Mouse (Mus musculus) monocyte, adult 5-6 weeks (primary cell): ENCODE data around the gene Cmah. TPM values are rescaled to one million over a fixed set of nuclear protein-coding genes. Genes with fewer than 3 reads are reported as not detected.
"Not testable (repeated sequence)": the region's sequence is repeated elsewhere in the genome, so short reads cannot be mapped to it uniquely, and the experiment has no call there.

ENCODE experiments used
- ATAC-seq: fragments of 153-309, 156-312 bp; replicated peaks from 2 replicates; pipeline ENCODE4 v1.8.0; 2017; ENCODE audit warnings: mild to moderate bottlenecking; ENCODE audit not compliant: low TSS enrichment, insufficient number of reproducible peaks, severe bottlenecking, poor library complexity, low FRiP score
- total RNA-seq: library from RNA; stranded (forward); fragments of 200-1000, 200-491, 200-594 nt; gene quantifications from 3 replicates; pipeline ENCODE4 v1.2.3, GENCODE M21; 2017

Cmah gene
- total RNA-seq, 1 experiment from 2014 or later = 25.3 TPM

DNA sequence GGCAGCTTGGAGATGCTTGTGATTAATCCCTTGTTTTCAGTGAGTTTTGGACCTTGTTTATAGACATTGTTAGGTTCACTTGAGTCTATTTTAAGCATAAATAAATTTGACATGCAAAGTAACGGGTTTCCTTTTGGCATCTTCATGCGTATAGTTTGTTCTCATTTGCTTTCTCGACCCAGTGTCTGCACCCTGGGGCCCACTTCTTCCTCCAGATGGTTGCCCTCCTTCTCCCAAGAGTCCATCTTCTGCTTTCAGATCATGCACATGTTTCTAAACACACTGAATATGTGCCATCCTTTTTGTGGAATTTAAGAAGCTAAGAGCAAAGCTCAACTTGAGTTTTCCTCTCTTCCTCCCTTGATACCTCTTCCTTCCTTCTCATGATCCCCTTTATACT lies 71.3 kb downstream of the Cmah start:
- no peak for ATAC-seq

GRCm38 (mm10) chr13:24401821-24402220 lies 74.6 kb downstream of the Cmah start:
- ATAC-seq = not testable (repeated sequence)

DNA sequence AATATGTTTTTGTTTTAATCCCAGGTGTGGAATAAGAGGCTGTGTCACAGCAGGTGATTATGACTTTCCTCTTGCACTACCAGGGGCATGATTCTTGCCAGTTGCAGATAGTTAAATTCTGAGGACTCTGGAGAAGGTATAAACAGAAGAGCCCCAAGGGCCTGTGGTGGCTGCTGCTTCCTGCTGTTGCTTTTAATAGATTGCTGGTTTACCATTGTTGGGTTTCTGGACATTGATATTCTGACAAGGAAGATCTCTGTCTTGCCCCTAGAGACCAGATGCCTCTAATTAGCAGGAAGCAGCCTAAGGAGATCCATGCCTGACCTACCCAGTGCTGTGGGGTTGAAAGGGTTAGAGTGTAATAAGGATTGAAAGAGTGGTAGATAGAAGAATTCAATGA lies 75.8 kb downstream of the Cmah start:
- no peak for ATAC-seq

GRCm38 (mm10) chr13:24406847-24407246 lies 79.6 kb downstream of the Cmah start:
- ATAC-seq = peak; percentile 93

DNA sequence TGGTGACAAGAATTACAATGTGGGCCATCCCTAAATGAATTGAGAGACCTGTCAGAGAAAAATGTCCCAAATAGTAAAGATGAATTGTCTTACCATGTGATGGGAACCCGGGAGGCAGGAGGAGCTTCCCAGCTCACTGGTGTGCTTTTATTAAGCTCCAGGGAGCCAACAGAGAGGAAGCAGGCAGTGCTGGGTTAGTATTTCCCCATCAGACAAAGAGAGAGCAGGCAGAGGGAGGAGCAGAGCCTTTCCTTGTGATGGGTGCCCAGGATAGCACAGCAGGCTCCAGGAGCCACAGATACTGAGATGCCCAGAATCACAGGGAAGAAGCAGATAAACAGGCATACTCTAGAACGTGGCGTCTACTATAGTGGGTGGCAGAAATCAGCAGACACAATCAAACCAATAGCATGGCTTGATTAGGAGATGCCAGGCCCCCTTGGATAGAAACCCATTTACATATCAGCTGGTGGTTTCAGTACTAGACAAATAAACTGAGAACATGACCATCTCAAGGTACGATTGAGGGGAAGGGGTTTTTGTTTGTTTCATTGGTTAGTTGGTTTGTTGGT lies 87.5 kb downstream of the Cmah start:
- ATAC-seq = 0 out of 2 replicates have a peak, but pooled peaks have one; percentile 23

- peak; percentile 24; the same call in 1 of the 2 replicates for ATAC-seq
Observed at GRCm38 (mm10) chr13:24415506-24416206, 88.5 kb downstream of the Cmah start.

DNA sequence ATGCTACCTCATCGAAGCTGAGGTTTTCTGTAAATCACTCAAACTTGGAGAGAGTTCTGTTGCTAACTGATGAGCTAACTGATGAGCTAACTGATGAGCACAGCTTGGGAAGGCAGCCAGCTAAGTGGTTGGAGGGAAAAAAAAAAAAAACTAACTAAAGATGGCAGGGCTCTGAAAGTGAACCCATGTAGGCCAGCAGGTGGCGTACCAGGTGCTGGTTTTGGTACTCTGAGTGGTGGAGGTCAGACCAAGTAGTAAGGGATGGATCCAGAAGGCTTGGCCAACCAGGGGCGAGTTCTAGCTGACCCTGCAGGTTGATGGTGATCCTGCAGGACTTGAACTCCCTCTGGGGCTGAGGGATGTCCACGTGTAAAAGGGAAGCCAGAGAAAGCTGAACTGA lies 89.2 kb downstream of the Cmah start:
- peak; percentile 69 for ATAC-seq

DNA sequence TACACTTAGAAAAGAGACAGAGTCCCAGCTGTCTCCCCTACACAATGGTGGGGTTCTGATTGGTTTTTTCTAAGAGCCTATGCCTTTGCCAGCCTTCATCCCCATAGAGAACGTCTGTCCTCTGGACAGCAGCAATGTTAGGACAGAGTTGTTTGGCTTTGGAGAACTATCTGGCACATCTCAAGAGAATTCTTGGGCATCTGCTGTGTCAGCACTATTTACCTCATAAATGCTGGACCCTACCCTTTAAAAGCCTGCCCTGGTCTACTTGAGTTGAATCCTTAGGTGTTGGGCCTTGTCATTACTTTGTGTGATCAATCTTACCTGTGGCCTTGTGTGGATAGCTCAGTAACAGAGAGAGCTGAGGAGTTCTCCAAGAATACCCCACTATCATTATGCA lies 90.8 kb downstream of the Cmah start:
- ATAC-seq = no peak

- no peak for ATAC-seq
Observed at GRCm38 (mm10) chr13:24418814-24419213, 91.6 kb downstream of the Cmah start.

GRCm38 (mm10) chr13:24419560-24420250 lies 92.5 kb downstream of the Cmah start:
- ATAC-seq = no peak

- no peak for ATAC-seq
Observed at GRCm38 (mm10) chr13:24421987-24422386, 94.8 kb downstream of the Cmah start.

DNA sequence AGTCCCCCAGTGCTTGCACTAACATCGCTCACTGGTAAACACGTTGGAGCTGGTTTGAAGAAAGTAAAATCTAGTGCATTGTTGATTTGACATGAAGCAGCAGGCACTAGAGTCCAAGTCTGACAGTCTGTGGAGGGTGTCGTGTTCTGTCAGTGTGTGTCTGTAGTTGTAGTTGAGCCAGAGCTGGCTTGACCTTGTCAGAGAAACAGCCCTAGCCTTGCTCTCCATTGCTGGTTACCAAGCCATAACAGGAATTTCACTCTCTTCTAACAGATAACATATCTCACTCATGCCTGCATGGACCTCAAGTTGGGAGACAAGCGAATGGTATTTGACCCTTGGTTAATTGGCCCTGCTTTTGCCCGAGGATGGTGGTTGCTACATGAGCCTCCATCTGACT lies 103.0 kb downstream of the Cmah start:
- no peak for ATAC-seq

GRCm38 (mm10) chr13:24431593-24431992 lies 104.4 kb downstream of the Cmah start:
- no peak for ATAC-seq

- 0 out of 2 replicates have a peak, but pooled peaks have one; percentile 23 for ATAC-seq
Observed at GRCm38 (mm10) chr13:24442272-24442671, 115.1 kb downstream of the Cmah start.

- no peak for ATAC-seq
Observed at GRCm38 (mm10) chr13:24443763-24444347, 116.7 kb downstream of the Cmah start.

DNA sequence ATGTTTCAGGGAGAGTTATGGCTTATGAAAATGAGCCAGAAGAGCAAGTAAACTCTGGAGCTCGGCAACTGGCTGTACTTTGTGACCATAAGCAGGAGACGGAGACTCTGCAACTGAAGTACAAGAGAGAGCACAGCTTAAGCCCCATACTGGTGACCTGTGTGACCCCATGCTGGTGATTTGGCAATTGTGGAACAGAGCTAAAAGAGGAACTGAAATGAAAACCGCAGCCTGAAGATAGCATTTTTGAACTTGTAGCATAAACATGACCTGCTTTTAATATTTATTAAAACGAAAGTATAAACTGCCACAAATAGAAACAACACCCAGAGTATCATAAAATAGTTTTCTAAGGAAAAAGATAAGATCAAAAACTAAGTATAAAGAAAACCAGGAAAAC lies 117.5 kb downstream of the Cmah start:
- peak; percentile 82 for ATAC-seq

GRCm38 (mm10) chr13:24445166-24445565 lies 118.0 kb downstream of the Cmah start:
- no peak for ATAC-seq

- ATAC-seq = no peak
Observed at GRCm38 (mm10) chr13:24446081-24446480, 118.9 kb downstream of the Cmah start.

- no peak for ATAC-seq
Observed at GRCm38 (mm10) chr13:24447043-24447442, 119.8 kb downstream of the Cmah start.

GRCm38 (mm10) chr13:24448578-24448977 lies 121.4 kb downstream of the Cmah start:
- ATAC-seq = no peak
